Mouse (Mus musculus) small intestine, adult 2 months (tissue): ENCODE measurements around the gene Hs3st3b1.

ENCODE experiments used
- CTCF ChIP-seq: fragments of 200-500 bp; IDR thresholded peaks from 2 replicates; pipeline ENCODE4 v1.5.1; 2012; ENCODE audit warnings: low read depth, mild to moderate bottlenecking, control low read depth, inconsistent platforms, low read length, moderate library complexity, mixed read lengths; ENCODE audit not compliant: insufficient replicate concordance, insufficient read length; ENCODE audit errors: extremely low read depth
- POLR2A ChIP-seq: fragments of 200-500 bp; IDR thresholded peaks from 2 replicates; pipeline ENCODE4 v1.6.1; 2012; ENCODE audit warnings: low read depth, mild to moderate bottlenecking, control low read depth, inconsistent platforms, low read length, moderate library complexity

- TF ChIP-seq CTCF (no peak), POLR2A (no peak)
Observed at GRCm38 (mm10) chr11:63942177-63942576, 20.1 kb upstream of the Hs3st3b1 start.
